Mouse (Mus musculus) B cell, adult 2 months (primary cell): ENCODE measurements around the gene 4930579G24Rik.

ENCODE experiments used
- DNase-seq, 2 experiments: peaks; one replicate each; pipeline ENCODE4 v3.0.0; 2022

The 4930579G24Rik gene

GRCm38 (mm10) chr3:79628561-79629415 lies at the start of gene 4930579G24Rik:
Gene 4930579G24Rik, plus strand, starts transcription at chr3:79629079.
- peak; percentile 93 to 95 for DNase-seq

GRCm38 (mm10) chr3:79579891-79580575 lies 48.8 kb upstream of the 4930579G24Rik start:
- no peak for DNase-seq

- DNase-seq = peak; percentile 91 to 92
Measured at GRCm38 (mm10) chr3:79586804-79587203, 42.1 kb upstream of the 4930579G24Rik start.

GRCm38 (mm10) chr3:79589671-79590070 lies 39.2 kb upstream of the 4930579G24Rik start:
- no peak for DNase-seq

- DNase-seq = peak; percentile 80 to 83
Measured at GRCm38 (mm10) chr3:79590863-79591792, 37.8 kb upstream of the 4930579G24Rik start, which contains the start of gene Ppid. Gene Ppid, plus strand, starts transcription at chr3:79591342.

GRCm38 (mm10) chr3:79591793-79592471 lies 36.9 kb upstream of the 4930579G24Rik start:
- DNase-seq = no peak

GRCm38 (mm10) chr3:79595468-79595867 lies 33.4 kb upstream of the 4930579G24Rik start:
- no peak for DNase-seq

GRCm38 (mm10) chr3:79609886-79610285 lies 19.0 kb upstream of the 4930579G24Rik start:
- no peak for DNase-seq

- no peak for DNase-seq
Measured at GRCm38 (mm10) chr3:79627484-79628181, 1.2 kb upstream of the 4930579G24Rik start.

- no peak for DNase-seq
Measured at GRCm38 (mm10) chr3:79628182-79628560, 708 bp upstream of the 4930579G24Rik start.

GRCm38 (mm10) chr3:79629416-79629730 lies 494 bp downstream of the 4930579G24Rik start, which contains the start of gene Etfdh:
Gene Etfdh, minus strand, starts transcription at chr3:79629500.
- DNase-seq = no peak

- no peak for DNase-seq
Measured at GRCm38 (mm10) chr3:79652129-79652528, 23.2 kb downstream of the 4930579G24Rik start.

GRCm38 (mm10) chr3:79656682-79657081 lies 27.8 kb downstream of the 4930579G24Rik start:
- DNase-seq = no peak

- DNase-seq = peak; percentile 62 to 66
Measured at GRCm38 (mm10) chr3:79664787-79665408, 36.0 kb downstream of the 4930579G24Rik start.

- no peak for DNase-seq
Measured at GRCm38 (mm10) chr3:79670556-79670955, 41.7 kb downstream of the 4930579G24Rik start.

GRCm38 (mm10) chr3:79672188-79672587 lies 43.3 kb downstream of the 4930579G24Rik start:
- DNase-seq = no peak

- peak; percentile 72 to 78 for DNase-seq
Measured at GRCm38 (mm10) chr3:79673082-79673481, 44.2 kb downstream of the 4930579G24Rik start.

- no peak for DNase-seq
Measured at GRCm38 (mm10) chr3:79674641-79675040, 45.8 kb downstream of the 4930579G24Rik start.

GRCm38 (mm10) chr3:79676411-79676810 lies 47.5 kb downstream of the 4930579G24Rik start:
- no peak for DNase-seq
